Mouse (Mus musculus) testis, adult 2 months (tissue): ENCODE measurements around the gene Erp27.

Experiments used
- CTCF ChIP-seq: fragments of 200-500 bp; IDR thresholded peaks from 2 replicates; pipeline ENCODE4 v1.5.1; 2012; ENCODE audit warnings: low read depth, mild to moderate bottlenecking, inconsistent platforms, low read length, moderate library complexity; ENCODE audit not compliant: control insufficient read depth, insufficient read depth, insufficient replicate concordance
- POLR2A ChIP-seq: fragments of 200-500 bp; IDR thresholded peaks from 2 replicates; pipeline ENCODE4 v1.6.1; 2012; ENCODE audit warnings: low read depth, mild to moderate bottlenecking, inconsistent platforms, low read length, moderate library complexity; ENCODE audit not compliant: control insufficient read depth

GRCm38 (mm10) chr6:136915721-136916395 lies 6.1 kb downstream of the Erp27 start:
- TF ChIP-seq POLR2A (no peak), CTCF (no peak)
